9 mouse cellular contexts compared by ENCODE assay signal in the genomic region with DNA sequence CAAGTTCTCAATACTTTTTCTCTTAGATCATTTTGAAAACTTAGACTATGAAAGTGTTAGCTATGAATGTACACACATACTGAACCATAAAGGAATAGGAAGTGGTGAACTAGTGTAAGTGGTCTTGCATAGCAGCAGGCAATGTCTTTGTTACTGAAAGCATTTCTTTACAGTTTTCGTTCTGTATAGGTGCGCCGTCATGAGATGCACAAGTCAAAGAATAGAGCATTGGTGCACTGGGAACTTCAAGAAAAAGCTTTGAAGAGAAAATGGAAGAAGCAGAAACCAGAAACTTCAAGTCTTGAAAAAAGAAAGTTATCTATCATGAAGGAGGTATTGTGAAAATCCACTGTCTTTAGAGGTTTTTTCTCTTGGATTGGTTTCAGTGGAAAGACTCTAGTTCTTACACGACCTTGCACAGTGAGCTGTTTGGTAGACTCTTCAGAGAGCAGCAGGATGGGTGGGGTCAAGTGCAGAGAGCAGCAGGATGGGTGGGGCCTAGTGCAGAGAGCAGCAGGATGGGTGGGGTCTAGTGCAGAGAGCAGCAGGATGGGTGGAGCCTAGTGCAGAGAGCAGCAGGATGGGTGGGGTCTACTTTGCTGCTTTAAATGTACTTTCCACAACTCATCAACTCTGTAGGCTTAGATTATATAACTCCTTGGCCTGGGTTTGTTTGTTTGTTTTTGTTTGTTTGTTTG. TPM values are rescaled to one million over a fixed set of nuclear protein-coding genes. Genes with fewer than 3 reads are reported as not detected.
DNase-seq lines count a peak whose midpoint lies in the region; ATAC-seq and TF ChIP-seq lines count a peak whose summit lies in the region.
"Had no signal": no experiment of that assay in that cellular context is flagged by ENCODE, and none has a peak within 500 bp of the region (broad histone marks: within the 10 kb centered on the region; RNA-seq: fewer than 3 reads in every experiment).

No protein-coding gene starts in this region.

- H3K27me3 ChIP-seq in heart, embryonic 12.5 days (replicated peaks): no peaks in the 10 kb centered on the region
- H3K27me3 ChIP-seq in spleen, adult 2 months (ENCODE audit: control insufficient read depth, insufficient read depth, low read length): no peaks in the 10 kb centered on the region
- H3K27me3 ChIP-seq in midbrain, embryonic 15.5 days (replicated peaks): no peaks in the 10 kb centered on the region

- ATAC-seq in heart, embryonic 12.5 days (ENCODE audit: insufficient number of reproducible peaks, low FRiP score): peak; percentile 95
- ATAC-seq in cerebellum, adult (ENCODE audit: insufficient number of reproducible peaks, low FRiP score, low TSS enrichment): no peak
- ATAC-seq in midbrain, embryonic 15.5 days (replicated peaks): no peak

- no peak for TF ChIP-seq CTCF in spleen, adult 2 months (IDR thresholded peaks at IDR 0.05; ENCODE audit: extremely low read depth, insufficient read depth, insufficient read length, insufficient replicate concordance)

- H3K4me2 ChIP-seq in heart, embryonic 12.5 days: no peak overlapping the region
- H3K4me2 ChIP-seq in midbrain, embryonic 15.5 days: no peak overlapping the region

- no peak overlapping the region for H3K4me3 ChIP-seq in heart, embryonic 12.5 days
- no peak overlapping the region for H3K4me3 ChIP-seq in spleen, adult 2 months (ENCODE audit: extremely low read depth, insufficient read depth, insufficient read length)
- H3K4me3 ChIP-seq in midbrain, embryonic 15.5 days: no peak overlapping the region
- H3K4me3 ChIP-seq: erythroblast, embryonic 14.5 days had no signal

- no peaks in the 10 kb centered on the region for H3K9me3 ChIP-seq in heart, embryonic 12.5 days (replicated peaks)
- H3K9me3 ChIP-seq in midbrain, embryonic 15.5 days: no peaks in the 10 kb centered on the region

- WGBS in heart, embryonic 12.5 days: 71% methylated on average over 4 of the region's 4 CpGs
- WGBS in spleen, adult 2 months: 57% methylated on average over 4 of the region's 4 CpGs
- 82% methylated on average over 4 of the region's 4 CpGs for WGBS in midbrain, embryonic 15.5 days

- DNase-seq in B cell, adult 2 months: peak; percentile 59 to 71
- DNase-seq in R1 (ENCODE audit: low read depth, low spot score): peak; percentile 90
- DNase-seq in kidney, postnatal 4 days: peak; percentile 15 to 51
- DNase-seq in spleen, adult 2 months (ENCODE audit: low read depth in 1 of 2, low spot score in 2 of 2): peak; percentile 73 to 74
- DNase-seq in ovary, postnatal 36 days (ENCODE audit: low spot score): no peak

- no peak; the same call in 1 of the 2 replicates for TF ChIP-seq POLR2A in spleen, adult 2 months (IDR thresholded peaks at IDR 0.05; ENCODE audit: low read depth, low read length)

- peaks cover 17% of the 10 kb centered on the region for H3K36me3 ChIP-seq in heart, embryonic 12.5 days
- H3K36me3 ChIP-seq in spleen, adult 2 months (ENCODE audit: control insufficient read depth, insufficient read depth, low read length): no peaks in the 10 kb centered on the region
- H3K36me3 ChIP-seq in midbrain, embryonic 15.5 days (replicated peaks): no peaks in the 10 kb centered on the region

- no peaks in the 10 kb centered on the region for H3K4me1 ChIP-seq in heart, embryonic 12.5 days (replicated peaks)
- peaks cover 3% of the 10 kb centered on the region for H3K4me1 ChIP-seq in spleen, adult 2 months (ENCODE audit: control insufficient read depth, insufficient read depth, insufficient read length)
- H3K4me1 ChIP-seq in midbrain, embryonic 15.5 days: no peaks in the 10 kb centered on the region

- no peak overlapping the region for H3K9ac ChIP-seq in heart, embryonic 12.5 days
- no peak overlapping the region for H3K9ac ChIP-seq in midbrain, embryonic 15.5 days

- H3K27ac ChIP-seq in heart, embryonic 12.5 days (ENCODE audit: poor library complexity, severe bottlenecking): no peak overlapping the region
- peak overlapping the region; percentile 41; the same call in 1 of the 2 replicates for H3K27ac ChIP-seq in spleen, adult 2 months (ENCODE audit: insufficient read depth, low read length)
- no peak overlapping the region for H3K27ac ChIP-seq in midbrain, embryonic 15.5 days

RNA-seq across cellular contexts. Expression of gene Spice1, which starts 10.8 kb away (rescaled TPM):
- 22.1 and 23.9 TPM in 2 replicates for polyA plus RNA-seq in heart, embryonic 12.5 days (2016; fragmentation: Nextera tagmentation; extraction: Ambion mirVana)
- 5.2 and 6.4 TPM in 2 replicates for polyA plus RNA-seq in spleen, adult 2 months (2012; rRNA removed)
- polyA plus RNA-seq in midbrain, embryonic 15.5 days (2015; fragmentation: Nextera tagmentation; extraction: Ambion mirVana): 13.3 and 14.8 TPM in 2 replicates

RNA-seq across cellular contexts. Expression of gene Sidt1, which starts 24.7 kb away (rescaled TPM):
- not detected in 2 replicates for polyA plus RNA-seq in heart, embryonic 12.5 days (2016; fragmentation: Nextera tagmentation; extraction: Ambion mirVana)
- polyA plus RNA-seq in spleen, adult 2 months (2012; rRNA removed): 21.9 and 22.8 TPM in 2 replicates
- polyA plus RNA-seq in midbrain, embryonic 15.5 days (2015; fragmentation: Nextera tagmentation; extraction: Ambion mirVana): 12.3 and 14.3 TPM in 2 replicates
- polyA plus RNA-seq: erythroblast, embryonic 14.5 days had no signal

RNA-seq across cellular contexts. Expression of gene Cfap44, which starts 36.9 kb away (rescaled TPM):
- polyA plus RNA-seq in heart, embryonic 12.5 days (2016; fragmentation: Nextera tagmentation; extraction: Ambion mirVana): 0.10 and 0.19 TPM in 2 replicates
- not detected in 2 replicates for polyA plus RNA-seq in spleen, adult 2 months (2012; rRNA removed)
- 6.3 TPM in 2 replicates for polyA plus RNA-seq in midbrain, embryonic 15.5 days (2015; fragmentation: Nextera tagmentation; extraction: Ambion mirVana)
- polyA plus RNA-seq: erythroblast, embryonic 14.5 days had no signal

Comparison
In these comparisons a context has a peak if more than half of its experiments do, and no peak if none do; other contexts are left out.
1. RNA of gene Sidt1, which starts 24.7 kb away (polyA plus RNA-seq): 21.9 to 22.8 TPM in spleen, adult 2 months and 12.3 to 14.3 TPM in midbrain, embryonic 15.5 days; not detected in heart, embryonic 12.5 days; every median in the first group is over 10 times any median in the second.